Mouse (Mus musculus): ENCODE data around the gene Hoxa11. TPM values are rescaled to one million over a fixed set of nuclear protein-coding genes. Genes with fewer than 3 reads are reported as not detected.

Gene Hoxa11
- polyA plus RNA-seq, 1 experiment from 2014 or later, result not detected

- no peak overlapping the region for H3K27ac ChIP-seq (replicated peaks in 1 of 2; ENCODE audit: control insufficient read depth in 1 of 2, insufficient read depth in 1 of 2, low read depth in 2 of 2, low read length in 2 of 2)
- 8% methylated on average over 23 of the region's 23 CpGs for WGBS
- H3K9ac ChIP-seq (ENCODE audit: low read length), result no peak overlapping the region
- no peak overlapping the region for H3K4me2 ChIP-seq (ENCODE audit: low read length)
- ATAC-seq (ENCODE audit: insufficient number of reproducible peaks, insufficient read depth, low FRiP score, low read depth), result no peak
- H3K4me1 ChIP-seq (ENCODE audit: control insufficient read depth in 2 of 2, insufficient read depth in 2 of 2, low read length in 2 of 2), result peaks cover 0 to 3% of the 10 kb centered on the region in 2 experiments; a peak in 1 of 4 replicates
- no peaks in the 10 kb centered on the region for H3K9me3 ChIP-seq (ENCODE audit: control insufficient read depth, low read length)
- H3K27me3 ChIP-seq (ENCODE audit: control insufficient read depth, insufficient read depth, low read length), result peaks cover 98% of the 10 kb centered on the region
- no peaks in the 10 kb centered on the region for H3K36me3 ChIP-seq (ENCODE audit: control insufficient read depth, insufficient read depth, low read length)
- no peak overlapping the region for H3K4me3 ChIP-seq (ENCODE audit: control insufficient read depth in 1 of 2, insufficient read depth in 1 of 2, low read depth in 1 of 2, low read length in 2 of 2)
Measured at GRCm38 (mm10) chr6:52270494-52271480, 25.2 kb upstream of the Hoxa11 start.

DNA sequence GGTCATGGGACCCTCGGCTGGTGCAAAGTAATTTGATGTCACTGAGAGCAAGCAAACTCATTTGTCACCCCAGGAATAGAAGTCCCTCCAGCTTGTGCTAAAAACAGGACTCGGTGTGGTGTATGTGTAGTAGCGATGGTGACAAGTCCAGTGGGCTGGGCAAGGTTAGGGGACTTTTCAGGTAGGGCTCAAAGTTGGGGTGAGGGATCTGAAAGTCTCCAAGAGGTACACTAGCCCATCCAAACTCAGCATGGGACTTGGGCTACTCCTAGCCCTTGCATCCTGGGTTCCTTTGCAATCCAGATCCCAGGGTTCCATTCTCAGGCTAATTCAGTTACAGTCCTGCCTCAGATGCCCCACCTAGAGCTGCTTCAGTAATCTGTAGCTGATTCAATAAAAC, 23.1 kb upstream of the Hoxa11 start:
- Histone ChIP-seq H3K4me2 (ENCODE audit: low read length) (no peak overlapping the region), H3K27ac (replicated peaks in 1 of 2; ENCODE audit: control insufficient read depth in 1 of 2, insufficient read depth in 1 of 2, low read depth in 2 of 2, low read length in 2 of 2) (no peak overlapping the region), H3K27me3 (ENCODE audit: control insufficient read depth, insufficient read depth, low read length) (peaks cover 99% of the 10 kb centered on the region), H3K4me1 (ENCODE audit: control insufficient read depth in 2 of 2, insufficient read depth in 2 of 2, low read length in 2 of 2) (0 out of 4 replicates have a peak, but pooled peaks cover 0 to under 1% of the 10 kb centered on the region in 2 experiments), H3K36me3 (ENCODE audit: control insufficient read depth, insufficient read depth, low read length) (no peaks in the 10 kb centered on the region), H3K9me3 (ENCODE audit: control insufficient read depth, low read length) (no peaks in the 10 kb centered on the region), H3K9ac (ENCODE audit: low read length) (no peak overlapping the region), H3K4me3 (ENCODE audit: control insufficient read depth in 1 of 2, insufficient read depth in 1 of 2, low read depth in 1 of 2, low read length in 2 of 2) (no peak overlapping the region)
- ATAC-seq (ENCODE audit: insufficient number of reproducible peaks, insufficient read depth, low FRiP score, low read depth), result no peak
- WGBS, result 4% methylated on average over 3 of the region's 3 CpGs

DNA sequence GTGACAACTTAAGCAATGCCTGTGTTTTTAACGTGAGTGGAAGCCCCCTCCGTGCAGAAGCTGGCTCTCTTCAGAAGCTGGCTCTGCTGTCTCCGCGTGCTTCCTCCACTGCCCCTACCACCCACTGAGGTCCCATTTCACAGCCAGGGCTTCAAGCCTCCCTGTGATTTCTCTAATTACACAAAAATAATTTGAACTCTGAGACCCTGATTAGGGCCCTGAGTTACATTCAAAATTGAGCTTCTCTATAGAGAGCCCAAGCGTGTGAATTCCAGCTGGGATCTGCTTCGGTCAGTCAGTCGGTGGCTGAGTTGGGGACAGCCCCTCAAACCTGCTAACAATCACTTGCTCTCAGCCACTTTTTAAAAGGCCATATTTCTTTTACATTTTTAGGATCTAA, 22.7 kb upstream of the Hoxa11 start:
- 9% methylated on average over 7 of the region's 7 CpGs for WGBS
- Histone ChIP-seq H3K36me3 (ENCODE audit: control insufficient read depth, insufficient read depth, low read length) (no peaks in the 10 kb centered on the region), H3K9ac (ENCODE audit: low read length) (no peak overlapping the region), H3K4me1 (ENCODE audit: control insufficient read depth in 2 of 2, insufficient read depth in 2 of 2, low read length in 2 of 2) (no peaks in the 10 kb centered on the region), H3K27me3 (ENCODE audit: control insufficient read depth, insufficient read depth, low read length) (peaks cover 99% of the 10 kb centered on the region), H3K4me3 (ENCODE audit: control insufficient read depth in 1 of 2, insufficient read depth in 1 of 2, low read depth in 1 of 2, low read length in 2 of 2) (no peak overlapping the region), H3K4me2 (ENCODE audit: low read length) (no peak overlapping the region), H3K27ac (replicated peaks in 1 of 2; ENCODE audit: control insufficient read depth in 1 of 2, insufficient read depth in 1 of 2, low read depth in 2 of 2, low read length in 2 of 2) (no peak overlapping the region), H3K9me3 (ENCODE audit: control insufficient read depth, low read length) (no peaks in the 10 kb centered on the region)
- no peak for ATAC-seq (ENCODE audit: insufficient number of reproducible peaks, insufficient read depth, low FRiP score, low read depth)

DNA sequence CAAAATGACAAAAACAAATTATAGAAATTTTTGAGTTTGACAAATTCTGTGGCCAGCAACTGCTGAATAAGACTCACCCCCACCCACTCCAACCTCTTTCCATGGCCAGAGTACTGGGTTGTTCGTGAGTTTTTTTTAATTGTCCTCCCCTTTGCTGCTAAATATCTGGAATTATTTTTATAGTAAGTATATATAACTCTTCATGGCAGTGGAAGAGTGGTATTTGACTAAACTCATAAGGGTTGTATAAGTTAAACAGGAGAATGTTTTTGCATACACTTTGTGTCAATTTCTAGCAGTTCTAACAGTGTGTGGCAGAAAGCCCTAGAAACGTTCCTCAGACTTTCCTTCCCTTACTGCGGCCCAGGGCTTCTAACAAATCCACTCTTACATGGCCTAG, 22.1 kb upstream of the Hoxa11 start:
- Histone ChIP-seq H3K4me3 (ENCODE audit: control insufficient read depth in 1 of 2, insufficient read depth in 1 of 2, low read depth in 1 of 2, low read length in 2 of 2) (no peak overlapping the region), H3K36me3 (ENCODE audit: control insufficient read depth, insufficient read depth, low read length) (no peaks in the 10 kb centered on the region), H3K9ac (ENCODE audit: low read length) (no peak overlapping the region), H3K4me2 (ENCODE audit: low read length) (no peak overlapping the region), H3K27me3 (ENCODE audit: control insufficient read depth, insufficient read depth, low read length) (peaks cover 96% of the 10 kb centered on the region), H3K27ac (replicated peaks in 1 of 2; ENCODE audit: control insufficient read depth in 1 of 2, insufficient read depth in 1 of 2, low read depth in 2 of 2, low read length in 2 of 2) (no peak overlapping the region), H3K4me1 (ENCODE audit: control insufficient read depth in 2 of 2, insufficient read depth in 2 of 2, low read length in 2 of 2) (no peaks in the 10 kb centered on the region), H3K9me3 (ENCODE audit: control insufficient read depth, low read length) (no peaks in the 10 kb centered on the region)
- 9% methylated on average over 3 of the region's 3 CpGs for WGBS
- ATAC-seq (ENCODE audit: insufficient number of reproducible peaks, insufficient read depth, low FRiP score, low read depth), result no peak

GRCm38 (mm10) chr6:52267221-52267620, 21.6 kb upstream of the Hoxa11 start:
- H3K27ac ChIP-seq (replicated peaks in 1 of 2; ENCODE audit: control insufficient read depth in 1 of 2, insufficient read depth in 1 of 2, low read depth in 2 of 2, low read length in 2 of 2), result no peak overlapping the region
- H3K36me3 ChIP-seq (ENCODE audit: control insufficient read depth, insufficient read depth, low read length), result no peaks in the 10 kb centered on the region
- peaks cover 96% of the 10 kb centered on the region for H3K27me3 ChIP-seq (ENCODE audit: control insufficient read depth, insufficient read depth, low read length)
- no peaks in the 10 kb centered on the region for H3K4me1 ChIP-seq (ENCODE audit: control insufficient read depth in 2 of 2, insufficient read depth in 2 of 2, low read length in 2 of 2)
- no peak overlapping the region for H3K9ac ChIP-seq (ENCODE audit: low read length)
- no peak overlapping the region for H3K4me2 ChIP-seq (ENCODE audit: low read length)
- no peaks in the 10 kb centered on the region for H3K9me3 ChIP-seq (ENCODE audit: control insufficient read depth, low read length)
- H3K4me3 ChIP-seq (ENCODE audit: control insufficient read depth in 1 of 2, insufficient read depth in 1 of 2, low read depth in 1 of 2, low read length in 2 of 2), result no peak overlapping the region
- 23% methylated on average over 5 of the region's 5 CpGs for WGBS
- ATAC-seq (ENCODE audit: insufficient number of reproducible peaks, insufficient read depth, low FRiP score, low read depth), result no peak

- no peak overlapping the region for H3K9ac ChIP-seq (ENCODE audit: low read length)
Measured at GRCm38 (mm10) chr6:52266666-52266985, 21.0 kb upstream of the Hoxa11 start.

DNA sequence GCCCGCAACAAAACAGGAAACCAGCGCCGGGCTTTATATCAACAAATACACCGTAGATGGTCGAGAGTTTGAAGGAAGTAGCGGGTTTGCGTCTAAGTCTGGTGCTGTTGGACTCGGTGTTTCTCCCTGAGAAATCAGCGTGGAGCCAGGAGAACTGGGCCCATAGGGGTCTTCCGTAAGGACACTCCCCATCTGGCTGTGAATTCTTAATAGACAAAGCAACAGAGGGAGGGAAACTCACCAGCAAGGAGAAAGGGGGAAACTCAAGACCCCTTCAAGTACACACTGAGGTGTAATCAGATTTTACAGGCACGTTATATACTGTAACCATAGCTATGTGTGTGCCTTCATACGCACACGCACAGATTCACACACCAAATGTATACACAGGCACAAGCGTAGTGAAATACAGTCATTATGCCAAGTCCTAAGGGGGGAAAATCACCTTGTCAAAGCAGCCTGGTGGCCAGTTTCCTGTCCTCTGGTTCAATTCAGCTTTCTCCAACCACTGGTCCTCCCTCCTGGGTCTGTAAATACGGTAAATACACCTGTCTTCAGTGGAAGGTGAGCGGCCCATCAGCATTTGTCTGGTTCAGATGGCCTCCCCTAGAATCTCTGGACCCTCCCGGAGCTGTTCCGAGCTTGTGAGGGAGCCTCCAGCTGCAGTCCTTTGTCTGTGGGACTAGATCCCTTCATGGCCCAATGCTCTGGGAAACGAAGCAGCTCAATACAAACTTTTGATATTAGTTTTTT, 20.5 kb upstream of the Hoxa11 start:
- no peak for ATAC-seq (ENCODE audit: insufficient number of reproducible peaks, insufficient read depth, low FRiP score, low read depth)
- Histone ChIP-seq H3K4me3 (ENCODE audit: control insufficient read depth in 1 of 2, insufficient read depth in 1 of 2, low read depth in 1 of 2, low read length in 2 of 2) (no peak overlapping the region), H3K27ac (replicated peaks in 1 of 2; ENCODE audit: control insufficient read depth in 1 of 2, insufficient read depth in 1 of 2, low read depth in 2 of 2, low read length in 2 of 2) (no peak overlapping the region), H3K4me1 (ENCODE audit: control insufficient read depth in 2 of 2, insufficient read depth in 2 of 2, low read length in 2 of 2) (peaks cover 0 to under 1% of the 10 kb centered on the region in 2 experiments; a peak in 1 of 4 replicates), H3K9me3 (ENCODE audit: control insufficient read depth, low read length) (no peaks in the 10 kb centered on the region), H3K4me2 (ENCODE audit: low read length) (no peak overlapping the region), H3K27me3 (ENCODE audit: control insufficient read depth, insufficient read depth, low read length) (peaks cover 97% of the 10 kb centered on the region), H3K9ac (ENCODE audit: low read length) (no peak overlapping the region), H3K36me3 (ENCODE audit: control insufficient read depth, insufficient read depth, low read length) (no peaks in the 10 kb centered on the region)
- 2% methylated on average over 19 of the region's 19 CpGs for WGBS

More at GRCm38 (mm10) chr6:52266666-52266985, 21.0 kb upstream of the Hoxa11 start:
- no peaks in the 10 kb centered on the region for H3K4me1 ChIP-seq (ENCODE audit: control insufficient read depth in 2 of 2, insufficient read depth in 2 of 2, low read length in 2 of 2)
- 1% methylated on average over 9 of the region's 9 CpGs for WGBS
- no peak overlapping the region for H3K27ac ChIP-seq (replicated peaks in 1 of 2; ENCODE audit: control insufficient read depth in 1 of 2, insufficient read depth in 1 of 2, low read depth in 2 of 2, low read length in 2 of 2)
- ATAC-seq (ENCODE audit: insufficient number of reproducible peaks, insufficient read depth, low FRiP score, low read depth), result no peak
- no peaks in the 10 kb centered on the region for H3K36me3 ChIP-seq (ENCODE audit: control insufficient read depth, insufficient read depth, low read length)
- H3K27me3 ChIP-seq (ENCODE audit: control insufficient read depth, insufficient read depth, low read length), result peaks cover 97% of the 10 kb centered on the region
- no peak overlapping the region for H3K4me3 ChIP-seq (ENCODE audit: control insufficient read depth in 1 of 2, insufficient read depth in 1 of 2, low read depth in 1 of 2, low read length in 2 of 2)
- H3K4me2 ChIP-seq (ENCODE audit: low read length), result no peak overlapping the region
- H3K9me3 ChIP-seq (ENCODE audit: control insufficient read depth, low read length), result no peaks in the 10 kb centered on the region
